In the genomic region with DNA sequence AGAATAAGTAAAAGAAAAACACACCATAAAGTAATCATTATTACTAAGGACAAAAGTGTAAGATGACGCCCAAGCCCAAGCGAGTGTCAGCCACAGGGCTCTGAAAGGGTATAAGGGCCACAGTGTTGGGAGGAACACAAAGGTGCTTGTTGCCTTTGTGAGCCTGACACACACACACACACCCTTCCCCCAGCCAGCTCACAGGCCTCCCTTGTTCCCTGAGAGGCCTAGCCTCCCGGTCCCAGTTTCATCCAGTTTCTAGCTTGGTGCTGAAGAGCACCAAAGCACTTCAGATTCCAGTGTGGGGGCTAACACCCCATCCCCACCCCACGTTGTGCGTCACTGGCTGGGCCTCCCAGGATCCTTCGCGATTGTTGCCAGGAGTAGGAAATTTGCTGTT, we compare ENCODE assay signal across 10 mouse cellular contexts. TPM values are rescaled to one million over a fixed set of nuclear protein-coding genes. Genes with fewer than 3 reads are reported as not detected.
A peak's percentile ranks its signal among the peaks of the same experiment; 100 is the strongest.
DNase-seq lines count a peak whose midpoint lies in the region; ATAC-seq lines count a peak whose summit lies in the region.
"Had no signal": no experiment of that assay in that cellular context is flagged by ENCODE, and none has a peak within 500 bp of the region (broad histone marks: within the 10 kb centered on the region; RNA-seq: fewer than 3 reads in every experiment).

No protein-coding gene starts in this region.

- no peaks in the 10 kb centered on the region; the same call in 1 of the 2 replicates for H3K27me3 ChIP-seq in embryonic facial prominence, embryonic 13.5 days
- no peaks in the 10 kb centered on the region for H3K27me3 ChIP-seq in neural tube, embryonic 12.5 days (replicated peaks)

- no peak overlapping the region for H3K9ac ChIP-seq in embryonic facial prominence, embryonic 13.5 days
- H3K9ac ChIP-seq in neural tube, embryonic 12.5 days, result no peak overlapping the region

- H3K4me2 ChIP-seq in embryonic facial prominence, embryonic 13.5 days, result no peak overlapping the region
- no peak overlapping the region for H3K4me2 ChIP-seq in neural tube, embryonic 12.5 days (replicated peaks)

- intact Hi-C loops in left cerebral cortex, postnatal 36 days (cut with DNase I), result no loop called here

- peak; percentile 74; the same call in 1 of the 2 replicates for ATAC-seq in embryonic facial prominence, embryonic 13.5 days (ENCODE audit: insufficient number of reproducible peaks, insufficient read depth, low FRiP score, low TSS enrichment, low read depth)
- peak; percentile 46; the same call in 1 of the 2 replicates for ATAC-seq in neural tube, embryonic 12.5 days (ENCODE audit: low FRiP score, low read depth)

- H3K9me3 ChIP-seq in embryonic facial prominence, embryonic 13.5 days, result no peaks in the 10 kb centered on the region
- H3K9me3 ChIP-seq in neural tube, embryonic 12.5 days, result no peaks in the 10 kb centered on the region

- peak overlapping the region; percentile 44 for H3K27ac ChIP-seq in embryonic facial prominence, embryonic 13.5 days
- H3K27ac ChIP-seq in neural tube, embryonic 12.5 days, result no peak overlapping the region
- H3K27ac ChIP-seq: macrophage had no signal

- H3K4me1 ChIP-seq in embryonic facial prominence, embryonic 13.5 days, result peaks cover 39% of the 10 kb centered on the region
- H3K4me1 ChIP-seq in neural tube, embryonic 12.5 days, result peaks cover 7% of the 10 kb centered on the region

- 15% methylated on average over 7 of the region's 7 CpGs for WGBS in embryonic facial prominence, embryonic 13.5 days
- WGBS in neural tube, embryonic 12.5 days, result 35% methylated on average over 7 of the region's 7 CpGs

- peak; percentile 60 for DNase-seq in left cerebral cortex, adult 11 months (ENCODE audit: low spot score)
- DNase-seq in left cerebral cortex, postnatal 36 days (ENCODE audit: low spot score in 2 of 2), result no peak
- DNase-seq in kidney, postnatal 36 days, result peak; percentile 25 to 28
- DNase-seq in thymus, postnatal 10 days (ENCODE audit: low spot score in 2 of 2), result no peak
- no peak for DNase-seq in adrenal gland, postnatal 14 days
- no peak for DNase-seq in gastrocnemius, postnatal 25 days

- no peak overlapping the region for H3K4me3 ChIP-seq in embryonic facial prominence, embryonic 13.5 days
- H3K4me3 ChIP-seq in neural tube, embryonic 12.5 days, result no peak overlapping the region
- H3K4me3 ChIP-seq: erythroblast, embryonic 14.5 days had no signal

- no peaks in the 10 kb centered on the region for H3K36me3 ChIP-seq in embryonic facial prominence, embryonic 13.5 days
- no peaks in the 10 kb centered on the region for H3K36me3 ChIP-seq in neural tube, embryonic 12.5 days

RNA-seq across cellular contexts. Expression of a gene that starts 14.7 kb away (rescaled TPM):
- total RNA-seq in left cerebral cortex, postnatal 36 days (2021), result under 1 TPM; 0.32 to 0.91 TPM
- 9.7 and 11.6 TPM in 2 replicates for polyA plus RNA-seq in embryonic facial prominence, embryonic 13.5 days (2015; fragmentation: Nextera tagmentation; extraction: Ambion mirVana)
- 10.1 and 11.4 TPM in 2 replicates for polyA plus RNA-seq in neural tube, embryonic 12.5 days (2016; fragmentation: Nextera tagmentation; extraction: Ambion mirVana)
- 3.8 and 3.9 TPM in 2 replicates for total RNA-seq in adrenal gland, postnatal 14 days (2021)
- total RNA-seq in gastrocnemius, postnatal 25 days (2021), result under 1 TPM in 1 of 2 experiments, not detected in 1; 0.35 TPM

Comparison
In these comparisons a context has a peak if more than half of its experiments do, and no peak if none do; other contexts are left out.
1. DNase-seq: peak in left cerebral cortex, adult 11 months (single experiment) and kidney, postnatal 36 days (2 of 2); none in left cerebral cortex, postnatal 36 days (0 of 2), thymus, postnatal 10 days (0 of 2), adrenal gland, postnatal 14 days (single experiment) and gastrocnemius, postnatal 25 days (single experiment).